Mouse (Mus musculus) lung, embryonic 15.5 days (tissue): ENCODE results near the gene Homer2. TPM values are rescaled to one million over a fixed set of nuclear protein-coding genes. Genes with fewer than 3 reads are reported as not detected.

ENCODE experiments used
- ATAC-seq: fragments of 200-750 bp; cut with Nextera tagmentation; 2 replicates; pipeline ENCODE4 v1.8.0; 2017; ENCODE audit warnings: moderate number of reproducible peaks, borderline replicate concordance; ENCODE audit not compliant: low FRiP score, low TSS enrichment; ENCODE audit errors: extremely low read depth
- H3K27ac ChIP-seq: fragments of 300-500 bp; sonication (generic); 2 replicates; pipeline ENCODE4 v1.5.1; 2015; ENCODE audit warnings: moderate library complexity, mild to moderate bottlenecking, inconsistent platforms
- H3K27me3 ChIP-seq: fragments of 300-500 bp; sonication (generic); 2 replicates; pipeline ENCODE4 v1.6.1; 2015; ENCODE audit warnings: inconsistent platforms
- H3K36me3 ChIP-seq: fragments of 300-500 bp; sonication (generic); 2 replicates; pipeline ENCODE4 v1.6.1; 2015; ENCODE audit warnings: inconsistent platforms
- H3K4me1 ChIP-seq: fragments of 300-500 bp; sonication (generic); 2 replicates; pipeline ENCODE4 v1.6.1; 2015; ENCODE audit warnings: inconsistent platforms
- H3K4me2 ChIP-seq: fragments of 300-500 bp; sonication (generic); 2 replicates; pipeline ENCODE4 v1.6.1; 2015; ENCODE audit warnings: inconsistent platforms, mild to moderate bottlenecking, moderate library complexity
- H3K4me3 ChIP-seq: fragments of 300-500 bp; sonication (generic); 2 replicates; pipeline ENCODE4 v1.5.1; 2015; ENCODE audit warnings: mild to moderate bottlenecking, inconsistent platforms
- H3K9ac ChIP-seq: fragments of 300-500 bp; sonication (generic); 2 replicates; pipeline ENCODE4 v1.6.1; 2015; ENCODE audit warnings: inconsistent platforms
- H3K9me3 ChIP-seq: fragments of 300-500 bp; sonication (generic); 2 replicates; pipeline ENCODE4 v1.6.1; 2016; ENCODE audit warnings: inconsistent platforms
- WGBS: fragments of 180-500 bp; shearing (Covaris S2); methylation state at CpG from one replicate; pipeline ENCODE4 v1.1.7; 2015; 5-methylcytosine and 5-hydroxymethylcytosine counted together
- polyA plus RNA-seq: library from polyadenylated mRNA; unstranded; fragments of >200 nt; fragmentation: Nextera tagmentation; extraction: Ambion mirVana; gene quantifications from 2 replicates; pipeline ENCODE4 v1.2.1, GENCODE M21; 2015

Gene Homer2
- polyA plus RNA-seq, 1 experiment from 2014 or later: 41.1 TPM

DNA sequence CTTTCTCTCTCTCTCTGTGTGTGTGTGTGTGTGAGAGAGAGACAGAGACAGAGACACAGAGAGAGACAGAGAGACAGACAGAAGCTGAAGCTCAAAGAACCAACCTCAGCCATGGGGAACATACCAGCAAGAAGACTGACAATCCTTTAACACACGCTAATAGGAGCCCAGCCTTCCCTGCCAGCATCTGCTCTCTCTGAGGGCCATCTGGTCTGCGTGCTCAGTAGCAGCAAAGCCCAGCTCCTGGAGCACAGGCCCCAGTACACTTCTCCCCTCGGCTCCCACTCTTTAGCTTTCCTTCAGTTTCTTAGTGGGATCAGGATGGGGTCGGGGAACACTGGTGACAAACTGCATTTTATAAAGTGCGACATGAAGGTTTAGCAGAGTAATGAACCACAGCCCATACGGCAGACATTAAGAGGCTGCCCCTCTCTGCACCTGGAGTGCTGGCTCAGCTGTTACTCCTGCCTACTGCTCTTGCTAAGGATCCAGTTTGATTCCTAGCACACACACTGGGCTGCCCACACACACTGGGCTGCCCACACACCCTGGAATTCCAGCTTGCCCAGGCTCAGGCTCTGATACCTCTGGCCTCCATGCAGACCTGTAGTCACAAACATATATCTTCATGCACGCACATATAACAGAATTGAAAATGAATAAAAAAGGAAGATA lies 141.8 kb downstream of the Homer2 start:
- no peak overlapping the region for H3K4me3 ChIP-seq
- H3K27ac ChIP-seq: no peak overlapping the region
- 53% methylated on average over 7 of the region's 7 CpGs for WGBS
- no peaks in the 10 kb centered on the region for H3K36me3 ChIP-seq
- peaks cover 7% of the 10 kb centered on the region for H3K4me1 ChIP-seq
- H3K9ac ChIP-seq: no peak overlapping the region
- H3K9me3 ChIP-seq: no peaks in the 10 kb centered on the region
- ATAC-seq: no peak
- no peak overlapping the region for H3K4me2 ChIP-seq
- no peaks in the 10 kb centered on the region for H3K27me3 ChIP-seq

DNA sequence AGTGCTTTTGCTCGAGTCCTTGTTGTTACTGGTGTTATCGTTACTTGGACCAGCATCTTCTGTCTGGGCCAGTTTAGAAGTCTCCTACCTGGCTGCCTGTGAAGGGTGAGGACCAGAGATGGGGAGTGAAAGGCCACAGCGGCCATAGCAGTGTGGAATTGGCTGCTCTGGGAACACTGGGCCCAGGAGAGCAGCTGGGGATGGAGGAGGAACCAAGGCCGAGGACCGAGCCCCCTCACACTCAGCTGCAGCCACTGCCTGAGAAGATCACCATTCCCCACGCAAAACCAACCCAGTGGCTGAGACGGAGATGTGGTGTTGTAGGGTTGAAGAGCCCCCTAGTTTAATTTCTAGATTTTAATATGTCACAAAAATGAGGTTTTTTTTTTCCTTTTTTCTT lies 142.6 kb downstream of the Homer2 start:
- Histone ChIP-seq H3K9ac (no peak overlapping the region), H3K4me3 (no peak overlapping the region), H3K27ac (no peak overlapping the region), H3K27me3 (no peaks in the 10 kb centered on the region), H3K4me1 (peaks cover 15% of the 10 kb centered on the region), H3K36me3 (no peaks in the 10 kb centered on the region), H3K4me2 (no peak overlapping the region), H3K9me3 (no peaks in the 10 kb centered on the region)
- no peak for ATAC-seq
- 87% methylated on average over 7 of the region's 7 CpGs for WGBS

DNA sequence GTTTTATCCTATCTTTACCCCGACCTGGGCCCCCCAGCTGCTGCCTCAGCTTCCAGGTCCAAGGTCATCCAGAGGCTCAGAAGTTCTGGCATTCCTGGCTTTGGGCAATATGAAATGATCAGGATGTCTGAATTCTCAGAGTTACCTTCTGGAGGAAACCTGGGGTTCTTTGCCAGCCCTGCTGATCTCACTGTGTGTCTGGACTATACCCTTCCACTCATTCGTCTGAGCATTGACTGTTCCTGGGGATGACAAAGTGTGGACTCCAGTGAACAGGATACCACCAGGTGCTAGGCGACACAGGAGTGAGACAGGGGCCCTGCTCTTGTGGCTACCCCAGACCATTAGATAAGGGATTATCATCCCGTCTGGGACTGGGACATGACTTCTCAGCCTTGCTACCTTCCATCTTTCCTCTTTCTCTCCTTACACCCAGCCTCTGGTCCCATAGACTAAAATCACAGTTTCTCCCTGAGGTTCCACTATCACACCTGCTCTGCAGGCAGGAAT lies 143.8 kb downstream of the Homer2 start:
- H3K9ac ChIP-seq: no peak overlapping the region

DNA sequence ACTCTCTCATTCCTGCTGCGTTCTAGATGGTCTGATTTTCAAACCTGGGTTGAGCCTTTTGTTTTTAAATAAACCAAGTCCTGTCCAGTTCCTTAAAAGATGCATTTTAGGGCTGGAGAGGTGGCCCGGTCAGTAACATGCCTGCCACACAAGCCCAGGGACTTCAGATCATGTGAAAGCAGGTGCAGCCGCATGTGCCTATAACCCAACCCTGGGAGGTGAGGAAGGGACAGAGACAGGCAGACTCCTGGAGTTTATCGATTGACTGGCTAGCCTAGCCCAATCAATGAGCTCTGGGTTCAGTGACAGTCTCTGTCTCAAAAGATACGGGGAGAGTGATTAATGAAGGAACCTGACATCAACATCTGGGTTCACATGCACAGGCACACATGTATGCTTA lies 146.1 kb downstream of the Homer2 start:
- Histone ChIP-seq H3K4me2 (no peak overlapping the region), H3K9me3 (no peaks in the 10 kb centered on the region), H3K4me1 (peaks cover 26% of the 10 kb centered on the region), H3K27ac (no peak overlapping the region), H3K36me3 (no peaks in the 10 kb centered on the region), H3K27me3 (no peaks in the 10 kb centered on the region), H3K9ac (no peak overlapping the region), H3K4me3 (no peak overlapping the region)
- WGBS: 57% methylated on average over 5 of the region's 5 CpGs
- no peak for ATAC-seq

More for the DNA sequence above, 143.8 kb downstream of the Homer2 start:
- Histone ChIP-seq H3K4me3 (no peak overlapping the region), H3K4me2 (no peak overlapping the region), H3K36me3 (no peaks in the 10 kb centered on the region), H3K27ac (no peak overlapping the region), H3K27me3 (no peaks in the 10 kb centered on the region), H3K4me1 (peaks cover 15% of the 10 kb centered on the region), H3K9me3 (no peaks in the 10 kb centered on the region)
- 73% methylated on average over 4 of the region's 4 CpGs for WGBS
- ATAC-seq: no peak

DNA sequence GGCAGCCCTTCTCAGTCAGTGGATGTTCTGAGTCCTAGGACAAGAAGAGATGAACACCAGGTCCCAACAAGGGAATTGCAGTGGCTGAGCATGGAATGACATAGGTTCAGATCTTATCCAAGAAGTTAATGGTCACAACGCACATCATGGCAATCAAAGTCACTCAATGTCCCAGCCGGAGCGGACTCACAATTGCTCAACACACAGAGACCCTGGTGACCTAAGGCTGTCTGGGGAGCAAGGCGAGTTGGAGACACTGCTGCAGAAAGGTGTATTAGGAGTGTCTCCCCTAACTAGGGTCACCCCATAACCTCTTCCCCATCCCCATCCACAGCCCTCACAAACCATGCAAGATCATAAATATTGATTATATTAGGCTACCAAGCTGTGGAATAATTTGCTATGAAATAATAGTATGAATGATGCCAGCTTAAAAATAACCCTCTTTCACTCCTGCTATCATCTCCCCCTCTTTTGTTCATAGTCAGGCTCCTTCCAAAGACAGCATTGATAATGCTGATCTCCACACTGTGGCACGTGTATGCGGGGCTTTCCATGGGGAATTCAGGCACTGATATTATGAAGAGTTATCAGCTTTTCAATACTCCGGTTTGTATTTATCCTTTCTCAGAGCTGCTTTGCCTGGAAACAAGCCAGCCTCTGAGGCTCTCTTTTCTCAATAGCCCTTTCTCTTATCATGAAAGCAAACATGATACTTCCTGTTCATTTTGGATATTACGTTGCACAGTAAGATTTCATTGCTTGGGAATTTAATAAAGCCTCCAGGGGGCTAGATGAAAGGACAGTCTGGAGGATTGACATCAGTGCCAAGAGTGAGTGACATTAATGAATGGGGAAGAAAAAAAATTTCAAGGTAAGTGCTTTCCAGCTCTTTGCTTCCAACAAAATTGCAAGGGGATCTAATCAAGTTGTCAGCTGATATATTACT lies 147.0 kb downstream of the Homer2 start:
- Histone ChIP-seq H3K9me3 (no peaks in the 10 kb centered on the region), H3K27me3 (no peaks in the 10 kb centered on the region), H3K4me3 (no peak overlapping the region), H3K4me1 (peaks cover 26% of the 10 kb centered on the region), H3K4me2 (0 out of 2 replicates have a peak overlapping the region, but pooled peaks have one; percentile 8), H3K9ac (no peak overlapping the region), H3K36me3 (no peaks in the 10 kb centered on the region), H3K27ac (no peak overlapping the region)
- 33% methylated on average over 8 of the region's 8 CpGs for WGBS
- no peak for ATAC-seq

DNA sequence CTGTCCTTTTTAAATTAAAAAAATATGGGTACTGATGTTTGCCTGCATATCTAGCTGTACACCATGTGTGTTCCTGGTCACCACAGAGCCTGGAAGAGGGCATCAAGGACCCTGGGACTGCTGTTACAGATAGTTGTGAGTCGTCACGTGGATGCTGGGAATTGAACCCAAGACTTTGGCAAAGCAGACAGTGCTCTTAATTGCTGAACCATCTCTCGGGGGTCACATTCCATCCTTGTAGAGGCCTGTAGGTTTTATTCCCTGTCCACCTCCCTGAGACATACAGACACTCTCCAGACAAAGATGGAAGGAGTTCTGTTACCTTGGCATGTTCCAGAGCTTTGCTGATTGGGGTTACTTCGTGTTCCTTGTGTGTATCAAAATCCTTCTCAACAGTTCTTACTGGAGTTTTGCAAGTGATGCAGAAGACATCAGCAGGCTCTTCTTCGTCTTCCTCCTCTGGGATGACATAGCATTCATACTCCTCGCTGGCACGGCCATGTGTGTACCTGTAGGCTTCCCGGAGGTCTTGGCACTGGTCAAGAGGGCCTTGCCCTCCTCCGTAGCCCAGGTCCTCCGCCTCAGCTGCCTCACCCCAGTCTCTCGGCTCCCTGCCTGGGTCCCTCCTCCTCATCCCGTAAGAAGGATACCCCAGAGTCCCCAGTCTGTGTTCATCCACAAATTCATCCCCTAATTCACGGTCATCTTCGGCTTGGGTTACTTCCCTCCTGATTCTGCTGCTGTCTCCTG lies 147.9 kb downstream of the Homer2 start:
- H3K4me1 ChIP-seq: peaks cover 26% of the 10 kb centered on the region
- H3K4me3 ChIP-seq: no peak overlapping the region
- WGBS: 86% methylated on average over 14 of the region's 14 CpGs
- H3K27me3 ChIP-seq: no peaks in the 10 kb centered on the region
- H3K36me3 ChIP-seq: no peaks in the 10 kb centered on the region
- H3K27ac ChIP-seq: no peak overlapping the region
- no peaks in the 10 kb centered on the region for H3K9me3 ChIP-seq
- no peak overlapping the region for H3K4me2 ChIP-seq
- no peak overlapping the region for H3K9ac ChIP-seq
- no peak for ATAC-seq

DNA sequence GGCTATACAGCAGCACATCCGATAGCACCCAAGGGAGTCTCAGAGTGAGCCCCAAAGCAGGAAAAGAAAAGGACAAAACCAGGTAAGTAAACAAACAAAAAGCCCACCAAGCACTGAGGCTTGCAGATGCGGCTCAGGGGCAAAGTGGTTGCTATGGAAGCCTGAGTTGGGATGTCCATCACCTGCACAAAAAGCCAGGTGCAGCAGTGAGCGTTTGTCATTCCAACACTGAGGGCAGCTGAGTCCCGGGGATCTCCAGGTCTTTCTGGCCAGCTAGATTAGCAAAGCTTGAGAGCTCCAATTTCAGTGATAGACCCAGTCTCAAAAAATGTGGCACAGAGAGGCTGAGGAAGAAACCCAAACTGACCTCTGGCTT lies 149.4 kb downstream of the Homer2 start:
- Histone ChIP-seq H3K4me1 (peaks cover 26% of the 10 kb centered on the region), H3K36me3 (no peaks in the 10 kb centered on the region), H3K4me2 (no peak overlapping the region), H3K27ac (peak overlapping the region; percentile 45), H3K9me3 (no peaks in the 10 kb centered on the region), H3K9ac (no peak overlapping the region), H3K4me3 (no peak overlapping the region), H3K27me3 (no peaks in the 10 kb centered on the region)
- WGBS: 42% methylated on average over 4 of the region's 4 CpGs
- ATAC-seq: no peak

DNA sequence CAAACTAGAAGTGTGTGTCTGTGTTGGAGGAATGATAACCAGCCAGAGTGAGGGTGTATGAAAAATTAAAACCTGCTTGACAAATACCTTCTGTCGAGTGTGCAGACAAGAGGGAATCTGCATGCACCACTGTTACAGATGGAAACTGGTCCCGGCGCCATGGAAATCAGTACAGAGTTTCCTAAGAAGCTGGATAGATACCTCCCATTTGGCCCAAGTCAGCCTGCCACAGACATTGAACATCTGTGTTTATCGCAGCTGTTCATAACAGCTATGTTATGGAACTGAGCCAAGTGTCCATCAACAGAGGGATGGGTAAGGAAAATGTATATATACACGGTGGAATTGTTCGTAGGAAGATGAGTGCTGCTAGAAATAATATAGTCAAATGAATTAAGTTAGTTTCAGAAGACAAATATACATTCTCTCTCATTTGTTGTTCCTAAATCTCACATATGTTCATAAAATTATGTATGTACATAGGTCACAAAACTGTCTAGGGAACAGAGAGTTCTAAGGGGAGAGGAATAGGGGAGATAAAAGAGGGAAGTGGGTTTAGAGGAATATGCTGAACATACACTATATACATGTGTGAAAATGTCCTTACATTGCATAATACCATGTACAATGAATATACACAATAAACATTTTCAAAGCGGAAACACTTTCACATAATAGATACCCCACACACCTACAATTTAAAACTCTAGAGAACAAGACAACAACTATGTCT lies 149.9 kb downstream of the Homer2 start:
- peak; percentile 89 for ATAC-seq

DNA sequence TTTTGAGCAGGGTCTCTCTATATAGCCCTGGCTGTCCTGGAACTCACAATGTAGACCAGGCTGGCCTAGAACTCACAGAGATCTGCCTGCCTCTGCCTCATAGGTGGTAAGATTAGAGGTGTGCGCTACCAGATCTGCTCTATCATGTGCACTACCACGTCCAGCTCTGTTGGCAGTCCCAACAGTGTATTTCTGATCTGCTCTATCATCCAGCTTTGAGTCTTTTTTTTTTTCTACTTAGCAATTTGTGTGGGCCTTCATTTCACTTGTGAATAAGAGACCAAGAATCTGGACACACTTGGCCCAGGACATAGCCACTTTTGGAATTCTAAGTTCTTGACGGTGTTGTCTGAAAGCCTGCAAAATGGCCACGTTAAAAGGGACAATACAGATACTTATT lies 150.5 kb downstream of the Homer2 start:
- Histone ChIP-seq H3K4me3 (no peak overlapping the region), H3K4me2 (no peak overlapping the region), H3K9ac (no peak overlapping the region), H3K27ac (peak overlapping the region; percentile 83), H3K9me3 (no peaks in the 10 kb centered on the region), H3K36me3 (no peaks in the 10 kb centered on the region), H3K27me3 (no peaks in the 10 kb centered on the region), H3K4me1 (peaks cover 26% of the 10 kb centered on the region)
- peak; percentile 39; the same call in 1 of the 2 replicates for ATAC-seq
- WGBS: 47% methylated on average over 4 of the region's 4 CpGs

More for the DNA sequence above, 149.9 kb downstream of the Homer2 start:
- H3K36me3 ChIP-seq: no peaks in the 10 kb centered on the region
- no peak overlapping the region for H3K4me3 ChIP-seq
- H3K9me3 ChIP-seq: no peaks in the 10 kb centered on the region
- no peak overlapping the region for H3K4me2 ChIP-seq
- H3K27ac ChIP-seq: peak overlapping the region; percentile 83
- no peaks in the 10 kb centered on the region for H3K27me3 ChIP-seq
- H3K4me1 ChIP-seq: peaks cover 26% of the 10 kb centered on the region
- no peak overlapping the region for H3K9ac ChIP-seq
- WGBS: 35% methylated on average over 7 of the region's 7 CpGs

DNA sequence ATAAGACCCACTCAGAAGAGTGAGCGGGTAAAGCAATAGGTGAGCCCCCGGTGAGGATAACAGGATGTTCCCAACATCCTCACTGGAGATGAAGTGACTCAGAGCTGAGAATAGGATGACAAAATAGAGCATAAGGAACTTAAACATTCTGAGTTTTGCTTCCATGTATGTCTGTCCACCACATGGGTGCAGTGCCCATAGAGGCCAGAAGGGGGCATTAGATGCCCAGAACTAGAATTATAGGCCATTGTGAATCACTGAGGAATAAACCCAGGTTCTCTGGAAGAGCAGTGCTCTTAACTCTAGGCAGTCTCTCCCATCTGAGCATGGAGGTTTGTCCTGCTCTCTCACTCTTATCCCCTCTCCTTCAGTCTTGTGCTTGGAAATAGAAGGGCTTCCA lies 153.0 kb downstream of the Homer2 start:
- no peaks in the 10 kb centered on the region for H3K9me3 ChIP-seq
- no peak overlapping the region for H3K4me2 ChIP-seq
- ATAC-seq: no peak
- H3K9ac ChIP-seq: no peak overlapping the region
- no peaks in the 10 kb centered on the region for H3K27me3 ChIP-seq
- peaks cover 11% of the 10 kb centered on the region for H3K4me1 ChIP-seq
- WGBS: 76% methylated on average over 2 of the region's 2 CpGs
- H3K27ac ChIP-seq: no peak overlapping the region
- no peaks in the 10 kb centered on the region for H3K36me3 ChIP-seq
- H3K4me3 ChIP-seq: no peak overlapping the region

DNA sequence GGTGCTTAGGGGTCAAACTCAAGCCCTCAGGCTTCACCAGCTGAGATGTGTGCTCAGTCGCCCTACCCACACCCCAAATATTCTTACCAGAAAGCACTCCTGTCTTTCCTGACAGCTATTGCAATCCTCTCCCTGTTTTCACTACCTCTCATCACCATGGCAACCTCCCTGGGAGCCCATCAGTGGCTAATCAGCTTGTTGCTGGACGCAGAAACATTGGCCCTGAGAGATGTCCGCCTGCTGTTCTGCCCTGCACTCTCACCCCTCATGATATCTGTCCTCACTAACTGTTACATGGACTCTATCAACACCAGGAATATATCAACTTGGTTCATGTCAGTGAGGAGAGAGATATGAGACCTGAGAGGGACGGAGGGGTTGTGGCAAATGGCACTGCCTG lies 153.7 kb downstream of the Homer2 start:
- H3K36me3 ChIP-seq: no peaks in the 10 kb centered on the region
- H3K4me3 ChIP-seq: no peak overlapping the region
- H3K9me3 ChIP-seq: no peaks in the 10 kb centered on the region
- no peak overlapping the region for H3K4me2 ChIP-seq
- H3K27ac ChIP-seq: no peak overlapping the region
- H3K9ac ChIP-seq: no peak overlapping the region
- ATAC-seq: no peak
- WGBS: 64% methylated on average over 4 of the region's 4 CpGs
- peaks cover 11% of the 10 kb centered on the region for H3K4me1 ChIP-seq
- H3K27me3 ChIP-seq: no peaks in the 10 kb centered on the region
